Mouse (Mus musculus): Measurements from ENCODE around the gene Cnnm3.

GRCm38 (mm10) chr1:36479903-36480899, 31.5 kb upstream of the Cnnm3 start:
- TF ChIP-seq POLR2A (IDR thresholded peaks at IDR 0.05; ENCODE audit: borderline replicate concordance, extremely low read depth, low read depth, low read length): no peak
- TF ChIP-seq CTCF (IDR thresholded peaks at IDR 0.05; ENCODE audit: insufficient read depth, low read length): no peak
